Mouse (Mus musculus) limb, embryonic 11.5 days (tissue): ENCODE measurements around the gene Oscar. TPM values are rescaled to one million over a fixed set of nuclear protein-coding genes. Genes with fewer than 3 reads are reported as not detected.
"Not testable (repeated sequence)": the region's sequence is repeated elsewhere in the genome, so short reads cannot be mapped to it uniquely, and the experiment has no call there.

ENCODE experiments used
- ATAC-seq: fragments of 200-750 bp; cut with Nextera tagmentation; 2 replicates; pipeline ENCODE4 v1.8.0; 2017; ENCODE audit warnings: low read depth; ENCODE audit not compliant: insufficient number of reproducible peaks, low FRiP score, low TSS enrichment
- DNase-seq: peaks from one replicate; pipeline ENCODE4 v3.0.0-alpha.2; 2015; ENCODE audit warnings: low spot score
- H3K27ac ChIP-seq: fragments of 300-500 bp; sonication (generic); replicated peaks from 2 replicates; pipeline ENCODE4 v1.5.1; 2014; ENCODE audit warnings: low read depth, mild to moderate bottlenecking, low read length
- H3K27me3 ChIP-seq: fragments of 300-500 bp; sonication (generic); 2 replicates; pipeline ENCODE4 v1.6.1; 2014; ENCODE audit warnings: mild to moderate bottlenecking, low read length, mixed read lengths; ENCODE audit not compliant: control insufficient read depth, insufficient read depth
- H3K36me3 ChIP-seq: fragments of 300-500 bp; sonication (generic); 2 replicates; pipeline ENCODE4 v1.6.1; 2014; ENCODE audit warnings: mild to moderate bottlenecking, low read length, moderate library complexity, mixed read lengths; ENCODE audit not compliant: control insufficient read depth, insufficient read depth
- H3K4me1 ChIP-seq: fragments of 300-500 bp; sonication (generic); 2 replicates; pipeline ENCODE4 v1.6.1; 2014; ENCODE audit warnings: low read length, mixed read lengths; ENCODE audit not compliant: control insufficient read depth, insufficient read depth
- H3K4me2 ChIP-seq: fragments of 300-500 bp; sonication (generic); 2 replicates; pipeline ENCODE4 v1.6.1; 2014; ENCODE audit warnings: low read depth, mild to moderate bottlenecking, moderate library complexity; ENCODE audit not compliant: severe bottlenecking
- H3K4me3 ChIP-seq: fragments of 300-500 bp; sonication (generic); 2 replicates; pipeline ENCODE4 v1.5.1; 2014; ENCODE audit warnings: low read depth, low read length
- H3K9ac ChIP-seq: fragments of 300-500 bp; sonication (generic); 2 replicates; pipeline ENCODE4 v1.6.1; 2014; ENCODE audit warnings: mild to moderate bottlenecking, low read length
- H3K9me3 ChIP-seq: fragments of 300-500 bp; sonication (generic); 2 replicates; pipeline ENCODE4 v1.6.1; 2016; ENCODE audit warnings: low read length; ENCODE audit not compliant: control insufficient read depth
- WGBS: fragments of 180-500 bp; shearing (Covaris S2); extraction: QIAGEN DNeasy Blood & Tissue Kit; methylation state at CpG from one replicate; pipeline ENCODE4 v1.1.7; 2014; 5-methylcytosine and 5-hydroxymethylcytosine counted together
- polyA plus RNA-seq: library from polyadenylated mRNA; unstranded; fragments of >200 nt; fragmentation: Nextera tagmentation; extraction: Ambion mirVana; gene quantifications from 2 replicates; pipeline ENCODE4 v1.2.1, GENCODE M21; 2014

The Oscar gene
- polyA plus RNA-seq, 1 experiment from 2014 or later, result 0.29 TPM

DNA sequence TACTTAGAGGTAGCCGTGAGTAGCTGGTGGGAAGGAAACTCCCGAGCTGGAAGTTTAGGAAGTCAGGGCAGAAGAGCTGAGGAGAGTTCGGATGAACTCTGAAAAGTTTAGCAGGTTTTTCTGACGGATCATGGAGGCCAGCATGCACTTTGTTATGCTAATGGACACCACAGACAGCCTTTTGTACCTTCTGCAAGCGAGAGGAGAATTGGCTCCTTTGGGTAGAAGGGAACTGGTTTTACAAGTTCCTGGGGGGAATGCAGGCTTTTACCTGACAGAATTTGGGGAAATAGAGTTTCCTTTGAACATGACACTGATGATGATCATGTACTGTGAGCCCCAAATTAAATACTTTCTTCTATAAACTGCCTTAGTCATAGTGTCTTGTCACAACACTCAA lies 29.7 kb downstream of the Oscar start:
- H3K9me3 ChIP-seq, result no peaks in the 10 kb centered on the region
- no peaks in the 10 kb centered on the region for H3K4me1 ChIP-seq
- no peak for ATAC-seq
- 8% methylated on average over 5 of the region's 5 CpGs for WGBS
- no peak overlapping the region for H3K9ac ChIP-seq
- no peaks in the 10 kb centered on the region for H3K27me3 ChIP-seq
- H3K4me2 ChIP-seq, result no peak overlapping the region
- H3K36me3 ChIP-seq, result no peaks in the 10 kb centered on the region
- H3K27ac ChIP-seq, result no peak overlapping the region
- DNase-seq, result no peak
- no peak overlapping the region for H3K4me3 ChIP-seq

DNA sequence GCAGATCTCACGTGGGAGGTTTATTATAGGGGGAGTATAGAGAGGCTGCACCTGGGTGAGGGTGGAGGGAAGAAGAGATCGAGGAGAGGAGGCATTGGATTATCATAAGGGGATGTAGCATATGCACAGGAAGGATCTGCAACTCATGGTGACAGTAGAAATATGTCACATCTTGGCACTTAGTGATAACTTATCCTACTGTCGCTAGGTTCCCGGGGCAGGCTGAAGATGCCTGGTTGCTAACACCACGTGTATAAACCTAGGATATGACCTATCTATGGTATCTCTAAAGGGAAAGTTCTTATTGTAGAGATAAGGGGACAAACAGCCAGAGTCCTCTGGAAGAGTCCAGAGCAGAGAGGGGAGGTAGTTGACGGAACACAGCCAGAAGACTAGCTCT lies 30.2 kb downstream of the Oscar start:
- Histone ChIP-seq H3K9ac (no peak overlapping the region), H3K4me3 (no peak overlapping the region), H3K27ac (no peak overlapping the region), H3K4me2 (no peak overlapping the region), H3K27me3 (no peaks in the 10 kb centered on the region), H3K9me3 (no peaks in the 10 kb centered on the region), H3K4me1 (no peaks in the 10 kb centered on the region), H3K36me3 (no peaks in the 10 kb centered on the region)
- ATAC-seq (no peak), DNase-seq (no peak)
- 14% methylated on average over 6 of the region's 6 CpGs for WGBS

DNA sequence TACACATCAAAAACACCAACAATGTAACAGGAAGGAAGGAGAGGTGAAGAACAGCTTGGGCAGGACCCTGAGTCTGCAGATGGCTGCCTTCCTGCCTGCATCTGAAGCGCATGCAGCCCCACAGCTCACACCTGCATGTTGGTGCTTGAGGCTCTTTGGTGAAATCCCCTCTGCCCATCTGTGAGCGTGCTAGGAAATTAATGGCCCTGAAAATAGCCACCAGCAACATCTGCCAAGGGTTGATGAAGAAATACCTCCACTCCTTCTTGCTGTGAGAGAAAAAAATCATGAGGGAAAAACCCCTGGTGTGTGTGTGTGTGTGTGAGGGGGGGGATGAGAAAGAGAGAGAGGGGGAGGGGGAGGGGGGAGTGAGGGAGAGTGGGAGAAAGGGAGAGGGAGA lies 35.9 kb downstream of the Oscar start:
- Histone ChIP-seq H3K36me3 (no peaks in the 10 kb centered on the region), H3K4me1 (no peaks in the 10 kb centered on the region), H3K27me3 (no peaks in the 10 kb centered on the region), H3K4me2 (no peak overlapping the region), H3K9ac (no peak overlapping the region), H3K27ac (no peak overlapping the region), H3K9me3 (no peaks in the 10 kb centered on the region), H3K4me3 (no peak overlapping the region)
- no peak for ATAC-seq
- WGBS, result 40% methylated on average over 2 of the region's 2 CpGs
- DNase-seq, result no peak

DNA sequence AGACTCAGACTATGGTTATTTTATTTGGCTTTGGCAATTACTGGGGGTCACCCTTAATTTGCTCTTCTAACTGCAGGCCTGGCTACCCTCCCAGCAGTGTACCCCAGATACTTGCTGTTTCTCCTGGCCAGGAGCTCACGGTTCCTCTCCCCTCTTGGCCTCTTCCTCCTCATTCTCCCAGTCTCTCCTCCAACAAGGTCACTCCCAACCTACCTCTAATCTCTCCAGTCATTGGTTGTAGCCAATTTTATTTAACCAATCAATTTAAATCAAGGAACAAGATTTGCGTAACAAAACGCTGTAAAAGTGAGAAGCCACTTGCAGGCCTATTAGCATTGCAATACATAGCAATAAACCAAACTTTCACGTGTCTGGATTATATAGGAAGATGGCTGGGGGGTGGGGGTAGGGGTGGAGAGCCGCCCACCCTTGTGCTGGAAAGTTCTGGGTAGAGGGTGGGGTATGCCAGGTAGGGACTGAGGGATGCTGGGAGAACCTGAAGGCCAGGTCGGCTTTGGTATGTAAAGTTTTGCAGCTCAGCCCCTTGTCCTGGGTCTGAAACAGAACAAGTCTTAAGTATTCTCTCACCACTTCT lies 36.9 kb downstream of the Oscar start:
- Histone ChIP-seq H3K36me3 (no peaks in the 10 kb centered on the region), H3K9me3 (no peaks in the 10 kb centered on the region), H3K9ac (no peak overlapping the region), H3K4me1 (no peaks in the 10 kb centered on the region), H3K4me2 (no peak overlapping the region), H3K27me3 (no peaks in the 10 kb centered on the region), H3K4me3 (no peak overlapping the region), H3K27ac (no peak overlapping the region)
- 58% methylated on average over 6 of the region's 6 CpGs for WGBS
- ATAC-seq (no peak), DNase-seq (no peak)

DNA sequence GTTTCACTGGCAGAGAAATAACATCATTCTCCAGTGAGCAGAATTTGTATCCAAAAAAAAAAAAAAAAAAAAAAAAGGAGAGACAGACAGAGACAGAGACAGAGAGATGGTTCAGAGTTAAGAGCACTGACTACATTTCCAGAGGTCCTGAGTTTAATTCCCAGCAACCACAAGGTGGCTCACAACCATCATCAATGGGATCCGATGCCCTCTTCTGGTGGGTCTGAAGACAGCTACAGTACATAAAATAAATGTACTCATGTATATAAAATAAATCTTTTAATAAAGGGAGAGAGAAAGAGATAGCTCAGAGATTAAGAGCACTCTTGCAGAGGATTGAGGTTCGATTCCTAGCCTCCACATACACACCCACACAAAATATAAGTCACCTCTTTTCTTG lies 37.8 kb downstream of the Oscar start:
- Histone ChIP-seq H3K4me3 (no peak overlapping the region), H3K27ac (no peak overlapping the region), H3K4me1 (no peaks in the 10 kb centered on the region), H3K9me3 (no peaks in the 10 kb centered on the region), H3K36me3 (no peaks in the 10 kb centered on the region), H3K27me3 (no peaks in the 10 kb centered on the region), H3K4me2 (no peak overlapping the region), H3K9ac (no peak overlapping the region)
- WGBS, result 87% methylated on average over 2 of the region's 2 CpGs
- no peak for DNase-seq
- ATAC-seq, result no peak

DNA sequence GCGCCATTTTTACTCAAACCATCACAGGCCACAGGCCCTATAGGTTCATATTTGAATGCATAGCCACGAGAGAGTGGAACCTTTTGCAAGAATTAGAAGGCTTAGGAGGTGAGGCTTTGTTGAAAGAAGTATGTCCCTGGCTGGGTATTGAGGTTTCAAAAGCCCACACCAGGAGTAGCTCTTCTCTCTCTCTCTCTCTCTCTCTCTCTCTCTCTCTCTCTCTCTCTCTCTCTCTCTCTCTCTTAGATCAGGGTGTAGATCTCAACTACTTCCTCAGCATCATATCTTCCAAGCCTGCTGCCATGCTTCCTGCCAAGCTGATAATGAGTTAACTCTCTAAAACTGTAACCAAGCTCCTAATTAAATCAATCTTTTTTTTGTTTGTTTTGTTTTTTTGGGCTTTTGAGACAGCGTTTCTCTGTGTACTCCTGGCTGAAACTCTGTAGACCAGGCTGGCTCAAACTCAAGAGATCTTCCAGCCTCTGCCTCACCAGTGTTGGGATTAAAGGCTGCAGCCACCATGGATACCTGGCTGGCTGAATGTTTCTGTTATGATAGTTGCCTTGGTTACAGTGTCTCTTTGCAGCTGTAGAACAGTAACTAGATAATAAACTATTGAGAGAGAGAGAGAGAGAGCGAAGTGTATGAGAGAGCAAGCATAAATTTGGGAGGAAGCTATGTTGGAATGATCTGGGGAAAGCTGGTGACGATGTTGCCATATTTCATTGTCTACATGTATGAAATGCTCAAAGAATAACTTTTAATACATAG lies 39.4 kb downstream of the Oscar start:
- ATAC-seq, result no peak

DNA sequence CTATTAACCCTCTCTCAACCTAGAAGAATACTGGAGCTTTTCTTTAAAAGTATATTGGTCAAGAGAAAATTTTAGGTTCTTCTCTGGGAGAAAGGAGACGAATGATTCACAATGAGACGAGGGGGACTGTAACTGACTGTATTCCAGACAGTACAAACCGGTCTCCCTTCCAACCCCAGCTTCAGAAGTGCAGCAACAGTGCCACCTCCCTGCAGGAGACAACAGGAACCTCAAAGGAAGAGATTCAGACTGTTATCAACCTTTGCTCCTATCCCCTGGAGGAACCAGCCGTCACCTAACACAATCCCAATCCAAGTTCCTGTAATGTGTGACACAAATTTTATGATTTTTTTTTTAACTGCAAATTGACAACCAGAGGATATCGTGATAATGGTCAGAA lies 41.7 kb downstream of the Oscar start:
- ATAC-seq, result no peak
- no peak for DNase-seq
- no peaks in the 10 kb centered on the region for H3K4me1 ChIP-seq
- H3K4me3 ChIP-seq, result no peak overlapping the region
- H3K36me3 ChIP-seq, result no peaks in the 10 kb centered on the region
- no peak overlapping the region for H3K27ac ChIP-seq
- H3K9ac ChIP-seq, result no peak overlapping the region
- no peaks in the 10 kb centered on the region for H3K27me3 ChIP-seq
- 64% methylated on average over 5 of the region's 5 CpGs for WGBS
- H3K9me3 ChIP-seq, result no peaks in the 10 kb centered on the region
- H3K4me2 ChIP-seq, result no peak overlapping the region

More for the DNA sequence above, 39.4 kb downstream of the Oscar start:
- H3K4me2 ChIP-seq, result no peak overlapping the region
- no peaks in the 10 kb centered on the region for H3K9me3 ChIP-seq
- 78% methylated on average over 5 of the region's 5 CpGs for WGBS
- H3K4me1 ChIP-seq, result no peaks in the 10 kb centered on the region
- H3K9ac ChIP-seq, result no peak overlapping the region
- no peak for DNase-seq
- H3K27me3 ChIP-seq, result no peaks in the 10 kb centered on the region
- no peak overlapping the region for H3K27ac ChIP-seq
- no peaks in the 10 kb centered on the region for H3K36me3 ChIP-seq
- no peak overlapping the region for H3K4me3 ChIP-seq

DNA sequence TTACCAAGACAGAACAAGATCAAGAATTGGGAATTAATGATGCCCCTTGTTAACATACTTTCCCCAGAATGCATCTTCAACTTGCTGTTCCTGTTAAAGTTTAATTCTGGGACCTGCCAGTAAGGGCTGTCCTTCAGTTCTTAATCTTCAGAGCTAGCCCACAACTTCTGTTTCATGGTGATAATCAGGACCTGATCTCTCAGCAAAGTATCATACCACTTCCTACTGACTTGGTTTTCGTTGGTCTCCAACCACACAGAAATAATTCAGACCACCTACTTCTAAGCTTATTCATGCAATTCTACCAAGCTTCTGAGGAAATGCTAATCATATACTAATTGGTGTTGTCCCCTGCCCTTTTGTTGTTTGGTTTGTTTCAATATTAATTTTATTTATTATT lies 44.1 kb downstream of the Oscar start:
- DNase-seq (no peak), ATAC-seq (no peak)
- Histone ChIP-seq H3K36me3 (no peaks in the 10 kb centered on the region), H3K27ac (no peak overlapping the region), H3K9me3 (no peaks in the 10 kb centered on the region), H3K27me3 (no peaks in the 10 kb centered on the region), H3K9ac (no peak overlapping the region), H3K4me2 (no peak overlapping the region), H3K4me3 (no peak overlapping the region), H3K4me1 (no peaks in the 10 kb centered on the region)
- WGBS, result 76% methylated on average over 1 of the region's 1 CpGs

DNA sequence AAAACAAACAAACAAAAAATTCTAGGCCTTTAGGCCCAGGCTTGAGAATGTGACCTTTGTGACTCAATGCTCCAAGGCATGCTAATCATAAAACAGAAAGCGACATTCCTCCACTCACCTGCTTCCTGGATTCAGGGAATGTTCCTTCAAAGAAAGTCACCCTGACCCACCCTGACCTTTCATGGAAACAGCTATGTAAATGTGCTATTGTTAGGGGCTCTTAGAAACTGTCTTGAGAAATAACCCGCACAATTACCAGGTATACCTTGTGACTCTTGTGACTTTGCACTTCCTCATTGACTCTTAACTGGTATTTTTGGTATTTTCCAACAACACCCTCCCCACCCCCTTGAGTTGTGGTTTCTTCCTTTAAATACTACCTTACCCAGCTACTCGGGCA lies 45.4 kb downstream of the Oscar start:
- not testable (repeated sequence) for H3K9me3 ChIP-seq, H3K9ac ChIP-seq, H3K27ac ChIP-seq, H3K27me3 ChIP-seq, H3K36me3 ChIP-seq, H3K4me1 ChIP-seq, ATAC-seq, H3K4me3 ChIP-seq, DNase-seq, H3K4me2 ChIP-seq
- WGBS, result 86% methylated on average over 3 of the region's 3 CpGs
